Mouse (Mus musculus) limb, embryonic 14.5 days (tissue): Measurements from ENCODE around the gene Mbd3. TPM values are rescaled to one million over a fixed set of nuclear protein-coding genes. Genes with fewer than 3 reads are reported as not detected.

Experiments used
- ATAC-seq: fragments of 200-750 bp; cut with Nextera tagmentation; 2 replicates; pipeline ENCODE4 v1.8.0; 2017; ENCODE audit warnings: low read depth, moderate number of reproducible peaks, moderate TSS enrichment; ENCODE audit not compliant: low FRiP score
- DNase-seq: peaks from one replicate; pipeline ENCODE4 v3.0.0-alpha.2; 2015; ENCODE audit warnings: low spot score
- H3K27ac ChIP-seq: fragments of 300-500 bp; sonication (generic); replicated peaks from 2 replicates; pipeline ENCODE4 v1.5.1; 2014; ENCODE audit warnings: low read depth, mild to moderate bottlenecking, low read length, moderate library complexity, mixed read lengths
- H3K27me3 ChIP-seq: fragments of 300-500 bp; sonication (generic); 2 replicates; pipeline ENCODE4 v1.6.1; 2014; ENCODE audit warnings: low read length, mixed read lengths; ENCODE audit not compliant: control insufficient read depth, insufficient read depth
- H3K36me3 ChIP-seq: fragments of 300-500 bp; sonication (generic); 2 replicates; pipeline ENCODE4 v1.6.1; 2014; ENCODE audit warnings: mild to moderate bottlenecking, low read length, moderate library complexity, mixed read lengths; ENCODE audit not compliant: control insufficient read depth, insufficient read depth
- H3K4me1 ChIP-seq: fragments of 300-500 bp; sonication (generic); 2 replicates; pipeline ENCODE4 v1.6.1; 2014; ENCODE audit warnings: antibody characterized with exemption, low read length, mixed read lengths; ENCODE audit not compliant: control insufficient read depth, insufficient read depth
- H3K4me2 ChIP-seq: fragments of 300-500 bp; sonication (generic); replicated peaks from 2 replicates; pipeline ENCODE4 v1.6.1; 2014; ENCODE audit warnings: low read depth, mild to moderate bottlenecking, low read length, moderate library complexity; ENCODE audit not compliant: severe bottlenecking
- H3K4me3 ChIP-seq: fragments of 300-500 bp; sonication (generic); replicated peaks from 2 replicates; pipeline ENCODE4 v1.5.1; 2014; ENCODE audit warnings: low read length
- H3K9ac ChIP-seq: fragments of 300-500 bp; sonication (generic); 2 replicates; pipeline ENCODE4 v1.6.1; 2014; ENCODE audit warnings: mild to moderate bottlenecking, low read depth, low read length, moderate library complexity; ENCODE audit not compliant: severe bottlenecking
- H3K9me3 ChIP-seq: fragments of 300-500 bp; sonication (generic); 2 replicates; pipeline ENCODE4 v1.6.1; 2016; ENCODE audit warnings: low read length; ENCODE audit not compliant: control insufficient read depth
- POLR2A ChIP-seq: fragments of 200-500 bp; IDR thresholded peaks from 2 replicates; pipeline ENCODE4 v1.8.0; 2012; ENCODE audit warnings: inconsistent platforms, mild to moderate bottlenecking, moderate library complexity, borderline replicate concordance; ENCODE audit not compliant: insufficient read depth, insufficient read length; ENCODE audit errors: extremely low read depth
- WGBS: fragments of 180-500 bp; shearing (Covaris S2); extraction: QIAGEN DNeasy Blood & Tissue Kit; methylation state at CpG from one replicate; pipeline ENCODE4 v1.1.7; 2014; 5-methylcytosine and 5-hydroxymethylcytosine counted together
- polyA plus RNA-seq, 2 experiments: library from polyadenylated mRNA; depleted of rRNA in 1 of 2; stranded (reverse) in 1 of 2; unstranded in 1 of 2; fragments of >200 nt; fragmentation: Nextera tagmentation in 1 of 2; extraction: Ambion mirVana in 1 of 2; gene quantifications; 2 replicates each; pipeline versions ENCODE4 v1.2.1 to v1.2.3; 2012 to 2014

Gene Mbd3
- polyA plus RNA-seq, 2 experiments, result 196 to 267 TPM

DNA sequence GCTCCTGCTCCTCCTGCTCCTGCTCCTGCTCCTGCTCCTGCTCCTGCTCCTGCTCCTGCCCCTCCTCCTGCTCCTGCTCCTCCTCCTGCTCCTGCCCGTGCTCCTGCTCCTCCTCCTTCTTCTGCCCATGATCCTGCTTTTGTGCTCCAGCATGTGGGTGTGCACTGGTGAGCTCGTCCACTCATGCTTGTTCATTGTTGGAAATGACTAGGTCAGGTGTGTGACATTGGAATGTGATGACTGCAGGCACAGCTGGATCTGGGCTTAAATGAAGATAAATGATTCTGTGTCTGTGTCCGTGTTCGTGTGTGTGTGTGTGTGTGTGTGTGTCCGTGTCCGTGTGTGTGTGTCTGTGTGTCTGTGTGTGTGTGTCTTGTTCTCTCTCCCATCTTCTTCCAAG, 31.0 kb downstream of the Mbd3 start:
- Histone ChIP-seq H3K4me1 (peaks cover 7% of the 10 kb centered on the region), H3K9ac (no peak overlapping the region), H3K9me3 (no peaks in the 10 kb centered on the region), H3K4me3 (no peak overlapping the region), H3K4me2 (no peak overlapping the region), H3K27ac (no peak overlapping the region), H3K27me3 (no peaks in the 10 kb centered on the region), H3K36me3 (no peaks in the 10 kb centered on the region)
- no peak for DNase-seq
- WGBS, result 89% methylated on average over 6 of the region's 6 CpGs
- TF ChIP-seq POLR2A, result no peak
- ATAC-seq, result no peak

DNA sequence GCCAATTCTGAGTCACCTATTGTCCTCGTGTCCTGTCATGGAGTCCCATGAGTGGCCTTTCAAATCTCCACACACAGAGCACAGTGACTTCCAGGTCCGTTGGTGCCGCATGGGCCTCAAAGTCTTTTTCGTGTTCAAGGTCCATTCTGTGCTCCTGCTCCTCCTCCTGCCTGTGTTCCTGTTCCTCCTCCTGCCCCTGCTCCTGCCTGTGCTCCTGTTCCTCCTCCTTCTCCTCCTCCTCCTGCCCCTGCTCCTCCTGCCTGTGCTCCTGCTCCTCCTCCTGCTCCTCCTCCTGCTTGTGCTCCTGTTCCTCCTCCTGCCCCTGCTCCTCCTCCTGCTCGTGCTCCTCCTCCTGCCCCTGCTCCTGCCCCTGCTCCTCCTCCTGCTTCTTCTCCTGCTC, 31.4 kb downstream of the Mbd3 start:
- ATAC-seq, result no peak
- no peaks in the 10 kb centered on the region for H3K27me3 ChIP-seq

DNA sequence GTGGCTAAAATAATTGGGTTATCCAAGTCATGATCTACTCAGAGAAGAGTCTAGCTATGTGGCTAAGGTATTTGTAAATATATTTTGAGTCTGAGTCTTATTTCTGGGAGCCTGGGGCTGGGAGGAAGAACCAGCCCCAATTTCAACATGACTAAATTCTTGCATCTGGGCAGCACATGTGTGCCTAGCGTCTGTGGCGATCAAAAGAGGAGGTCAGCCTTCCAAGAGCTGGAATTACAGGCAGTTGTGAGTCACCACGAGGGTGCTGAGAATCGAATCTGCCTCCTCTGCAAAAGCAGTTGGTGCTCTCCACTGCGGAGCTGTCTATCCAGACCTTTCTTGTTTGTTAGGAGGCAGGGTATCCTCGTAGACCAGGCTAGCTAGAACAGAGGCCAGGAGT, 33.6 kb downstream of the Mbd3 start:
- no peak overlapping the region for H3K27ac ChIP-seq
- no peak for TF ChIP-seq POLR2A
- H3K9me3 ChIP-seq, result no peaks in the 10 kb centered on the region
- H3K9ac ChIP-seq, result no peak overlapping the region
- no peaks in the 10 kb centered on the region for H3K36me3 ChIP-seq
- H3K4me1 ChIP-seq, result no peaks in the 10 kb centered on the region
- H3K27me3 ChIP-seq, result no peaks in the 10 kb centered on the region
- WGBS, result 43% methylated on average over 6 of the region's 6 CpGs
- no peak overlapping the region for H3K4me2 ChIP-seq
- DNase-seq (no peak), ATAC-seq (no peak)
- H3K4me3 ChIP-seq, result no peak overlapping the region

More for the DNA sequence above, 31.4 kb downstream of the Mbd3 start:
- no peak for DNase-seq
- Histone ChIP-seq H3K4me3 (no peak overlapping the region), H3K9me3 (no peaks in the 10 kb centered on the region), H3K4me2 (no peak overlapping the region), H3K9ac (no peak overlapping the region), H3K27ac (no peak overlapping the region), H3K36me3 (no peaks in the 10 kb centered on the region), H3K4me1 (peaks cover 7% of the 10 kb centered on the region)
- WGBS, result 47% methylated on average over 5 of the region's 5 CpGs
- TF ChIP-seq POLR2A, result no peak

DNA sequence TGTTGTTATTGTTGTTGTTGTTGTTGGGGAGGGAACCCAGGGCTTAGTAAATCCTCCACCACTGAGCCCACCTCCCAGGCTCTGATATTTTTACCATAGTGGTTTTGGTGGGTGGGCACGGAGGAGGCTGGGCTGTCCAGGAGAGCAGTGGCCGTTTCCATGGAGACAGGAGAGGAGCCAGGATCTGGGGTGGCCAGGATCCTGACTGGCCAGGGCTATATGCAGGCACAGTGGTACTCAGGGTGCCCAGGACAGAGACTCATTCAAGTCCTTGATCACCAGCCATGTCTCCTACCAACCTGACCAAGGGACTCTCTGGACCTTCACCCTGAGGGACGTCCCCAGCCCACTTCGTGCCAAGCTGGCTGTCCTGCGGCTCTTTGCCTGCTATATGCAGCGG, 35.6 kb downstream of the Mbd3 start:
- no peak overlapping the region for H3K9ac ChIP-seq
- no peaks in the 10 kb centered on the region for H3K4me1 ChIP-seq
- no peak overlapping the region for H3K4me3 ChIP-seq
- H3K27me3 ChIP-seq, result 0 out of 2 replicates have a peak, but pooled peaks cover under 1% of the 10 kb centered on the region
- H3K36me3 ChIP-seq, result no peaks in the 10 kb centered on the region
- ATAC-seq, result no peak
- TF ChIP-seq POLR2A, result no peak
- no peak overlapping the region for H3K4me2 ChIP-seq
- DNase-seq, result no peak
- no peak overlapping the region for H3K27ac ChIP-seq
- 42% methylated on average over 6 of the region's 6 CpGs for WGBS
- H3K9me3 ChIP-seq, result no peaks in the 10 kb centered on the region

DNA sequence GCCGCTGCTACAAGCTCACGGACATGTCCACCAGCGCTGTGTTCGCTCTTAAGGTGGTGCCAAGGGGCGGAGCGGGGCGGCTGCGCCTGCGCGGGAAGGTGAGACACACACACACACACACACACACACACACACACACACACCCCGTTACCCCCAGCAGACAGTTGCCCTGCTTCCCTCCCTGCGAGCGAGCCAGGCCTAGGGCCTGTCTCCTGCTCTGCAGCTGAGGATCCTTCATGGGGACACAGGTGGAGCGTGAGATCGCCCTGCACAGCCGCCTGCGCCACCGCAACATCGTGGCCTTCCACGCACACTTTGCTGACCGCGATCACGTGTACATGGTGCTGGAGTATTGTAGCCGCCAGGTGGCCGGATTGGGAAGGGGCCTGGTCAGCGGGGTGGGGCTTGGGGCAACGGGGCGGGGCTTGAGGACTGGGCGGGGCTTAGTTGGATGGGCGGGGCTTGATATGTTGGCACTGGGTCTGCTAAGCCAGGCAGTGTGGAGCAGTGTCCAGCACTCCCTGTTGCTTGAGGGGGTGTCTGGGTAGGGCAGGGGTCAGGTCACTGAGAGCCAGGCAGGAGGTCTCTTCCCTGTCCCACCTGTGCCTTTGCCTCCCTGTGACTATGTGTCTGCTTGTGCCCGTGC, 41.2 kb downstream of the Mbd3 start:
- peaks cover 15% of the 10 kb centered on the region for H3K4me1 ChIP-seq
- no peak for TF ChIP-seq POLR2A
- peak overlapping the region; percentile 43 for H3K4me3 ChIP-seq
- ATAC-seq, result 0 out of 2 replicates have a peak, but pooled peaks have one; percentile 24
- H3K9me3 ChIP-seq, result no peaks in the 10 kb centered on the region
- peaks cover 45% of the 10 kb centered on the region for H3K27me3 ChIP-seq
- H3K27ac ChIP-seq, result no peak overlapping the region
- DNase-seq, result no peak
- 9% methylated on average over 27 of the region's 31 CpGs for WGBS
- peak overlapping the region; percentile 39 for H3K4me2 ChIP-seq
- H3K36me3 ChIP-seq, result no peaks in the 10 kb centered on the region
- peak overlapping the region; percentile 25; the same call in 1 of the 2 replicates for H3K9ac ChIP-seq

DNA sequence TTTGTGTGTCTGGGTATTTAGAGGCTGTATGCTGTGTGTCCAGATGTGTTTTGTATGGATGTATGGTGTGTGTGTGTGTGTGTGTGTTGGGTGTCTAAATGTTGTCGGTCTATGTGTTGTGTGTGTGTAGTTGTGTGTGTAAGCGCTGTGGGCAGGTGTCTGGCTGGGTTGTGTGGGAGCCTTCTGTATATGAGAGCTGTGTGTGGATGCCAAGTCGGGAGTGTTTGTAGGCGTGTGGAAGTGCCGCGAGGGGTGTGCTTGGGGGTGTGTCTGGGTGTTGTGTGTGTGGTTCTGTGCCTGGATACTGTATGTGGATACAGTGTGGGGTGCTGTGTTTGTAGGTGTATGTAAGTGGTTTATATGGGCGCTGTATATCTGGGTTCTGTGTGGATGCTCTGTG, 42.0 kb downstream of the Mbd3 start:
- Histone ChIP-seq H3K36me3 (no peaks in the 10 kb centered on the region), H3K9ac (no peak overlapping the region), H3K4me2 (no peak overlapping the region)

More for the DNA sequence above, 42.0 kb downstream of the Mbd3 start:
- Histone ChIP-seq H3K9me3 (no peaks in the 10 kb centered on the region), H3K4me3 (peak overlapping the region; percentile 43), H3K4me1 (peaks cover 15% of the 10 kb centered on the region), H3K27ac (no peak overlapping the region), H3K27me3 (peaks cover 53% of the 10 kb centered on the region)
- DNase-seq (no peak), ATAC-seq (no peak)
- 33% methylated on average over 7 of the region's 7 CpGs for whole genome bisulfite sequencing
- TF ChIP-seq POLR2A, result no peak
